Mouse (Mus musculus): Measurements from ENCODE around the gene Gphn.

GRCm38 (mm10) chr12:78219191-78219825, 6.9 kb upstream of the Gphn start:
- no peak for TF ChIP-seq CTCF (IDR thresholded peaks at IDR 0.05; ENCODE audit: low read depth)
- no peak for TF ChIP-seq EP300 (optimal IDR thresholded peaks at IDR 0.05)

Measured in stomach, postnatal 0 days (tissue).